Mouse (Mus musculus) T-helper 17 cell (primary cell): Measurements from ENCODE around the gene Cyp2u1.

Experiments used
- in situ Hi-C, 2 experiments: fragments of 300-600 bp; cut with MboI, MseI; formaldehyde crosslinking; loops; 1 replicate in 1 of 2; 2 replicates in 1 of 2; pipeline ENCODE4 v1.15.1; 2025; ENCODE audit warnings: high pct_unique_total_duplicates in 2 of 2

The Cyp2u1 gene

GRCm38 (mm10) chr3:131302452-131303319, at the start of gene Cyp2u1:
TSS of gene Cyp2u1 (minus strand) at chr3:131303227.
- in situ Hi-C loops, result loop anchor here in 1 of 2 experiments (5.0 kb wide), 1 partner anchor 250 kb away; no protein-coding TSS in a partner anchor

DNA sequence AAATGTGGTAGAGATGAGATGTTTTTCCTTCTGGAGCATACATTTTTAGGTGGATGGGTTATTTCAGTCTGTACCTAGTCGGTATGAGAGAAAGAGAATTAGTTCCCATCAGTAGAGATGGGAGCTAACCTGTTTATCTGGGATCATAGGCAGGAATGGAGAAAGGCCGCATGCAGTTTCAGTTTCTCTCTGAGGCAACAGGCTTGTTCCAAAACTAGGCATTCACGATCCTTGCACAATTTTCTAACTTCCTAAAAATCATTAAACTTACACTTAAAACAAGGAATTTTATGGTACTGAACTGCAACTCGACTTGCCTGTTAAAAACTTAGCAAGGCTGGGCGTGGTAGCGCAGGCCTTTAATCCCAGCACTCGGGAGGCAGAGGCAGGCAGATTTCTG, 47.5 kb upstream of the Cyp2u1 start:
- in situ Hi-C loops, result loop anchor here (10.0 to 25.0 kb wide), 6 partner anchors 204 to 1162 kb away; no protein-coding TSS in a partner anchor

DNA sequence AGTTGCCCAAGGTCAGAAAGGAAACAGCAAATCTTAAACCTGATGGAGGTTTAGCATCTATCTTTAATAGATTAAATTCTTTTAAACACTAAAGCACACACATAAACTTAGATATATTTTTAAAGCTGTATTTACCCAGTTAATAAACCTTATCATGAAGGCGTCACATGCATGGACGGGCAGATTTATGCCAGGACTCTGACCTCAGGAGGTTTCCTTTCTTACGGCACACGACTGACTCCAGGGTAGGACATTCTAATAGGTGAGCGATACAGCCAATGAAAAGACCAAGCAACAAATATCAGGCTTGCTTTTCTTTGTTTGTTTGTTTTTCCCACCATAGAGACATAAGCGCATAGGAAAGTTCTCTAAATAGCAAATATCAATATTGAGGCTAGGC, 46.0 kb upstream of the Cyp2u1 start:
- in situ Hi-C loops, result loop anchor here (25.0 kb wide), 2 partner anchors 1313 to 1363 kb away; no protein-coding TSS in a partner anchor

DNA sequence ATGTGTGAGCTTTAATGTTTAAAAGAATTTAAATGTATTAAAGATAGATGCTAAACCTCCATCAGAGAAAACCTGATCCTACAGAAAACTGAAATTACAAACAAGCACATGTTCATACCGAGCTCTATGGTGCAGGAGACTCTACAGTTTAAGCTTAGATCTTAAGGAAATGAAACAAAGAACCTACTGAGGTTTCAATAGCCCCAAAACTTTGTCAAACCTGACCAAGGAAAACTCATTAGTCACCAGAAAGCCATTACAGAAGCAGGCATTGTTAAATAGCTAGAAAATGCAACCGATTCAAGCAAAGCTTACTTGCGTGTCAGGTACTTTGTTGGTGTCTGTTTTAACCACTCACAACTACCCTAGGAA, 45.5 kb upstream of the Cyp2u1 start:
- in situ Hi-C loops, result loop anchor here (25.0 kb wide), 2 partner anchors 1314 to 1364 kb away; no protein-coding TSS in a partner anchor

DNA sequence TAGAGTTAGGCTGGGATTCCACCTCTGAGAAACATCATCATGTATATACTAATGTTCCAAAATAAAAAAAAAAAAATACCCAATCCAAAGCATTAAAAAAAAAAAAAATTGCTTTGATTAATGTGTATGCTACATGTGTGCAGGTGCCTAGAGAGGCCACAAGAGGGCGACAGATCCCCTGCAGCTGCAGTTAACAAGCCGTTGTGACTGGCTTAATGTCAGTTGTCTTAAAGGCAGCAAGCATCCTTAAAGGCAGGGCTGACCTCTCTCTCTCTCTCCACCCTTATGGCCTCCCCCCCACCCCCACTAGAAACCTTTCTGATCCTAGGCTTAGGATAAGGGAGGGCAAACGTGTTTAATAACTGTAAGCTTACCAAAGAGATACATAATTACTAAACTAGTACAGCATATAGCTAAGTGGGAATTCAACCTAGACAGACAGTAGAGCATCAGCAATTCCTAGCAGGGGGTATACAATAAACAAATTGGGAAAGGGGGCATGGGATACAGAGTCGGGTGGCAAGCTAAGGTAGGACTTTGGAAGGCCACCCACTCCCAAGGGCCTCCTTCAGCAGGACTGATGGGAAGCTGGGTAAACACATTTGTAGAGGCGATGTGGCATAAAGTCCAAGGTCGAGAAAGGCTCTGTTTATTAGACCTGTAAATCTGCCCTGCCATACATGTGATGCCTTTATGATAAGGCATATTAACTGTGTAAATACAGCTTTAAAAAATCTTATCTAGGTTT, 45.0 kb upstream of the Cyp2u1 start:
- in situ Hi-C loops, result loop anchor here (25.0 kb wide), 2 partner anchors 1314 to 1364 kb away; no protein-coding TSS in a partner anchor

- in situ Hi-C loops, result loop anchor here (25.0 kb wide), 2 partner anchors 1316 to 1366 kb away; no protein-coding TSS in a partner anchor
These were observed 42.9 kb upstream of the Cyp2u1 start for GRCm38 (mm10) chr3:131345903-131346302.

- in situ Hi-C loops, result loop anchor here (25.0 kb wide), 2 partner anchors 1319 to 1369 kb away; no protein-coding TSS in a partner anchor
These were observed 40.3 kb upstream of the Cyp2u1 start for GRCm38 (mm10) chr3:131343311-131343710.

- in situ Hi-C loops, result loop anchor here (25.0 kb wide), 2 partner anchors 1321 to 1371 kb away; no protein-coding TSS in a partner anchor
These were observed 37.9 kb upstream of the Cyp2u1 start for GRCm38 (mm10) chr3:131340885-131341284.

- in situ Hi-C loops, result loop anchor here (25.0 kb wide), 2 partner anchors 1323 to 1373 kb away; no protein-coding TSS in a partner anchor
These were observed 36.3 kb upstream of the Cyp2u1 start for GRCm38 (mm10) chr3:131339280-131339679.

DNA sequence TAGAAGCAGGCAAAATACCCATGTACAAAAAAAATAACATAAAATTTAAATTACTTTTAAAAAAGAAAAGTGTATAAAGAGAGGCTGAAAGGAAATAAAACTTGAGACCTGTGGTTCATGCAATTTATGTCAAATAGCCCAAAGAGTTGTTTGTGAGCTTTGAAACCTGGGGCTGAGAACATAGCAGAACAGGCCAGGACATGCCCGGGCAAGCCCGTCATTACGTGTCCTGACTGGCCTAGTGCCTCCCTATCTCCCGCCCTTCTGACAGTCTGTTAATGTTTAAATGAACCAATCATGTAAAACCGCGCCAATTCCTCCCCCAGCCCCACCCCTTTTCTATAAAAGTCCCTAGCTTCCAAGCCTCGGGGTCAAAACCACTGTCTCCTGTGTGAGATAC, 34.7 kb upstream of the Cyp2u1 start:
- in situ Hi-C loops, result loop anchor here (25.0 kb wide), 2 partner anchors 1325 to 1375 kb away; no protein-coding TSS in a partner anchor

DNA sequence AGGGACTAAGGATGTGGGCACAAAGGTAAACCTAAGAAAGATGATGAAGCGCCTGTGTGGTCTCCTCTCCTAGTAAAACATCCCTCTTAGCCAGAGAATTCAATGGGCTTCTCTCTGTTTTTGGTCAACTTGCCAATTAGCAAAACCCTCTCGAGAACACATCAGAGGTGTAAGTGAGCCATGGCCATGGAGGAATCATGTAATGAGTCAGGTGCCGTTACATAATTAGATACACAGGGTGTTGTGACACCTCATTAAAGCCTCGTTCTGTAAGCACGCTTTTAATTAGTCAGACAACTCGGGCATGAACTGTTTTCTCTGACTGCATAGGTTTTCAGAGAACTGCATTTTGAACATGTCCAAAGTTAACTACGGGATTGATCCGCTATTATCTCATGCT, 33.6 kb upstream of the Cyp2u1 start:
- in situ Hi-C loops, result loop anchor here (25.0 kb wide), 2 partner anchors 1326 to 1376 kb away; no protein-coding TSS in a partner anchor

DNA sequence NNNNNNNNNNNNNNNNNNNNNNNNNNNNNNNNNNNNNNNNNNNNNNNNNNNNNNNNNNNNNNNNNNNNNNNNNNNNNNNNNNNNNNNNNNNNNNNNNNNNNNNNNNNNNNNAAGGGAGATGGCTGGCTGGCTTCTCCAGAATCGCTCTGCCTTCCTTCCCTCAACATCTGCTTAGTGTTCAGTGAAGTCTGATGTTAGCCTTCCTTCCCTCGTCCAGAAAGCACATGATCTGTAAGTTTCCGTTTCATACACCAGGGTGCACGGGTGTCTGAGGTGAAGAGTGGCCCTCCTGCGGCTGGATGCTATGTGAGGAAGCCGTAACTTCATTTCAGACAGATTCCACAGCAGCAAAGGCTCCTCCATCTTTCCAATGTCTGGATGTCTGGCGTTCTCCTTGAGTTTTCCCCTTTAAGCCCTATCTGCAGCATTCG, 32.1 kb upstream of the Cyp2u1 start:
- in situ Hi-C loops, result loop anchor here (25.0 kb wide), 2 partner anchors 1327 to 1377 kb away; no protein-coding TSS in a partner anchor

- in situ Hi-C loops, result loop anchor here (25.0 kb wide), 2 partner anchors 1335 to 1385 kb away; no protein-coding TSS in a partner anchor
These were observed 24.2 kb upstream of the Cyp2u1 start for GRCm38 (mm10) chr3:131327189-131327588.

DNA sequence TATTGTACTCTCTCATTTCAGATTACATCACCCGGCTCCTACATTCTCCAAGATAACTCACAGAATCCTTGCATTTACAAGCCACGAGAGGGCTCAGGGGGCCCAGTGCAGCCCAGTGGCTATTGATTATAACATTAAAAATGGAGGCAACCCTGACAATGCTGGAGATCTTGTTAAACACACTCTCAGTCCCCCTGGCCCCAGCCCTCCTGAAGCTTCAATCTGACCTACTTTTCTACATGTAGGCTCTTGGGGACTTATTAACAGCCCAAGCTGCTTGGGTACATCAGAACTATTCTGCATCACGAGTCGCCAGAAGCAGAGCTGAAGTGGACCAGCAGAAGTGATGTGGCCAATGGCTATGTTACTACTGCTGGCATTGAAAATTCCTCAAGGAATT, 23.6 kb upstream of the Cyp2u1 start:
- in situ Hi-C loops, result loop anchor here (25.0 kb wide), 2 partner anchors 1336 to 1386 kb away; no protein-coding TSS in a partner anchor

DNA sequence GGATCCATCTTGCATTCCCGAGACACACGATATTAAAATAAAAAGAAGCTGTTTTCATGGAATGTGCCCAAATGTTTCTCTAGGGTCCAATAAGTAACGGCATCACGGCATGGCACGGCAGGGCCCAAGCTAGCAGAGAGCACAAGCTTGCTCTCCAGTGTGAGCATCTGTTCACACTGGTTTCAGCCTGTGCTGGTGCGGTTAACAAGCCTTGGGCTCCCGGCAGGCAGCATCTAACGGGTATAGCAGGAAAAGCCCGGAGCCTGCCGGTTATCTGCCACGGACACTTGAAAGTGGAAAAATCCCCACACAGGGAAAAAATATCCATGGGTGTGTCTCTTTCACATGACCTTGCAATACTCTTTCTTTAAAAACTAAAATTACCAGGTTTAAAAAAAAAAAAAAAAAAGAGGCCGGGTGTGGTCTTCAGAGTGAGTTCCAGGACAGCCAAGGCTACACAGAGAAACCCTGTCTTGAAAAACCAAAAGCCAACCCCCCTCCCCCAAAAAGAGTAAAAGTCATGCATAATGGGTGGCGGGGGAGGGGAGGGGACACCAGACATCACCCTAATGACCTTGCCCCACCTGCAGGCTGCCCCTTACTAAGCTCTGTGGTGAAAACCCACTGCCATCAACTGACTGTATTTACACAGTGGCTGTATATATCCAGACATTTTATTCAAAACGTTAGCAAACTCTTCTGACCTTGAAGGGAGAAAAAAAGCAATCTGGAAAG, 19.2 kb upstream of the Cyp2u1 start:
- in situ Hi-C loops, result no loop called here

GRCm38 (mm10) chr3:131320184-131320583, 17.2 kb upstream of the Cyp2u1 start:
- in situ Hi-C loops, result no loop called here

- in situ Hi-C loops, result loop anchor here in 1 of 2 experiments (5.0 kb wide), 1 partner anchor 234 kb away; no protein-coding TSS in a partner anchor
These were observed 15.2 kb upstream of the Cyp2u1 start for GRCm38 (mm10) chr3:131318211-131318610.

GRCm38 (mm10) chr3:131317126-131317525, 14.1 kb upstream of the Cyp2u1 start:
- in situ Hi-C loops, result loop anchor here in 1 of 2 experiments (5.0 kb wide), 1 partner anchor 235 kb away; no protein-coding TSS in a partner anchor

DNA sequence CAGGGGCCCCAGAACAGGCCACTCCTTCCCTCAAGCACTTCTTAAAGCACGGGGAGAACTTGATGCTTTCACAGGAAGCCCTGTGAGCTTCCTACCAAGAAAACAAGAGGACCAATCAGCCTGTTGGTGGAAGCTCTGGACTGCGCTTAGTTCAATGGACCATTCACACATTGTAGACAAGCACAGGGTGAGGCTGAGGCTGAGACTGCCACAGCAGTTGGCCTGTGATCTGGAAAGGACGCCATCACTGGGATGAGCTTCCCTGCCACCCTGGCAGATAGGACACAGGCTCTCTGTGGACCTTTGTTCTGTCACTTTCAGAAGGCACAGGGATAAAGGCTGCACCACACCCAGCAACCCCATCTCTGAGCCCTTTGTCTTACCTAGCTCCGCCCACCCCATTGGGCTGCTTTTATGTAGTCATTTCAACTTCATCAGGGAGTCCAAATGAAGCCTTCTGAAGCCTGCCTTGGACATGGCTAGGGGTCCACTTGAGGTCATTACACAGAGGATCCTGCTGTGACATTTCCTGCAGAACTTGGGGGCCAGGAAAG, 13.0 kb upstream of the Cyp2u1 start:
- in situ Hi-C loops, result loop anchor here in 1 of 2 experiments (5.0 kb wide), 1 partner anchor 236 kb away; no protein-coding TSS in a partner anchor

GRCm38 (mm10) chr3:131312340-131312739, 9.3 kb upstream of the Cyp2u1 start:
- in situ Hi-C loops, result no loop called here
